Mouse (Mus musculus): Measurements from ENCODE around the gene Mex3d. TPM values are rescaled to one million over a fixed set of nuclear protein-coding genes. Genes with fewer than 3 reads are reported as not detected.

The Mex3d gene
- polyA plus RNA-seq, 1 experiment, result 596 TPM

GRCm38 (mm10) chr10:80432387-80432785 lies 44.9 kb upstream of the Mex3d start:
- no peaks in the 10 kb centered on the region for H3K36me3 ChIP-seq (ENCODE audit: control insufficient read depth, insufficient read depth, low read length)
- H3K27me3 ChIP-seq (ENCODE audit: control insufficient read depth, insufficient read depth, low read length), result no peaks in the 10 kb centered on the region
- no peak overlapping the region for H3K27ac ChIP-seq (ENCODE audit: control insufficient read depth, insufficient read depth, low read depth, low read length)
- H3K4me3 ChIP-seq (ENCODE audit: control insufficient read depth, low read depth, low read length), result peak overlapping the region; percentile 90
- no peak for TF ChIP-seq CTCF (IDR thresholded peaks at IDR 0.05; ENCODE audit: control insufficient read depth, insufficient read depth, insufficient replicate concordance, low read depth, low read length)
- TF ChIP-seq POLR2A (IDR thresholded peaks at IDR 0.05; ENCODE audit: control insufficient read depth, low read depth, low read length), result no peak
- H3K4me1 ChIP-seq (ENCODE audit: control insufficient read depth, insufficient read depth, low read length), result peaks cover 22% of the 10 kb centered on the region

- Histone ChIP-seq H3K4me3 (ENCODE audit: control insufficient read depth, low read depth, low read length) (no peak overlapping the region), H3K27me3 (ENCODE audit: control insufficient read depth, insufficient read depth, low read length) (no peaks in the 10 kb centered on the region), H3K36me3 (ENCODE audit: control insufficient read depth, insufficient read depth, low read length) (no peaks in the 10 kb centered on the region), H3K4me1 (ENCODE audit: control insufficient read depth, insufficient read depth, low read length) (peaks cover 22% of the 10 kb centered on the region), H3K27ac (ENCODE audit: control insufficient read depth, insufficient read depth, low read depth, low read length) (no peak overlapping the region)
- TF ChIP-seq CTCF (IDR thresholded peaks at IDR 0.05; ENCODE audit: control insufficient read depth, insufficient read depth, insufficient replicate concordance, low read depth, low read length) (no peak), POLR2A (IDR thresholded peaks at IDR 0.05; ENCODE audit: control insufficient read depth, low read depth, low read length) (no peak)
These were observed 44.3 kb upstream of the Mex3d start for GRCm38 (mm10) chr10:80431570-80432386.

- H3K27me3 ChIP-seq (ENCODE audit: control insufficient read depth, insufficient read depth, low read length), result no peaks in the 10 kb centered on the region
- no peak overlapping the region for H3K4me3 ChIP-seq (ENCODE audit: control insufficient read depth, low read depth, low read length)
- H3K27ac ChIP-seq (ENCODE audit: control insufficient read depth, insufficient read depth, low read depth, low read length), result no peak overlapping the region
- peaks cover 10% of the 10 kb centered on the region for H3K4me1 ChIP-seq (ENCODE audit: control insufficient read depth, insufficient read depth, low read length)
- no peaks in the 10 kb centered on the region for H3K36me3 ChIP-seq (ENCODE audit: control insufficient read depth, insufficient read depth, low read length)
- TF ChIP-seq CTCF (IDR thresholded peaks at IDR 0.05; ENCODE audit: control insufficient read depth, insufficient read depth, insufficient replicate concordance, low read depth, low read length) (no peak), POLR2A (IDR thresholded peaks at IDR 0.05; ENCODE audit: control insufficient read depth, low read depth, low read length) (no peak)
These were observed 43.0 kb upstream of the Mex3d start for GRCm38 (mm10) chr10:80430375-80430980.

GRCm38 (mm10) chr10:80429800-80430199 lies 42.3 kb upstream of the Mex3d start:
- H3K4me3 ChIP-seq (ENCODE audit: control insufficient read depth, low read depth, low read length), result no peak overlapping the region
- H3K4me1 ChIP-seq (ENCODE audit: control insufficient read depth, insufficient read depth, low read length), result peaks cover 9% of the 10 kb centered on the region
- no peaks in the 10 kb centered on the region for H3K36me3 ChIP-seq (ENCODE audit: control insufficient read depth, insufficient read depth, low read length)
- no peak for TF ChIP-seq CTCF (IDR thresholded peaks at IDR 0.05; ENCODE audit: control insufficient read depth, insufficient read depth, insufficient replicate concordance, low read depth, low read length)
- TF ChIP-seq POLR2A (IDR thresholded peaks at IDR 0.05; ENCODE audit: control insufficient read depth, low read depth, low read length), result no peak
- H3K27me3 ChIP-seq (ENCODE audit: control insufficient read depth, insufficient read depth, low read length), result no peaks in the 10 kb centered on the region
- no peak overlapping the region for H3K27ac ChIP-seq (ENCODE audit: control insufficient read depth, insufficient read depth, low read depth, low read length)

GRCm38 (mm10) chr10:80425041-80425440 lies 37.6 kb upstream of the Mex3d start:
- H3K36me3 ChIP-seq (ENCODE audit: control insufficient read depth, insufficient read depth, low read length), result no peaks in the 10 kb centered on the region
- no peaks in the 10 kb centered on the region for H3K27me3 ChIP-seq (ENCODE audit: control insufficient read depth, insufficient read depth, low read length)
- no peak overlapping the region for H3K4me3 ChIP-seq (ENCODE audit: control insufficient read depth, low read depth, low read length)
- no peaks in the 10 kb centered on the region for H3K4me1 ChIP-seq (ENCODE audit: control insufficient read depth, insufficient read depth, low read length)
- TF ChIP-seq POLR2A (IDR thresholded peaks at IDR 0.05; ENCODE audit: control insufficient read depth, low read depth, low read length) (no peak), CTCF (IDR thresholded peaks at IDR 0.05; ENCODE audit: control insufficient read depth, insufficient read depth, insufficient replicate concordance, low read depth, low read length) (no peak)
- H3K27ac ChIP-seq (ENCODE audit: control insufficient read depth, insufficient read depth, low read depth, low read length), result no peak overlapping the region

- TF ChIP-seq POLR2A (IDR thresholded peaks at IDR 0.05; ENCODE audit: control insufficient read depth, low read depth, low read length) (no peak), CTCF (IDR thresholded peaks at IDR 0.05; ENCODE audit: control insufficient read depth, insufficient read depth, insufficient replicate concordance, low read depth, low read length) (no peak)
- Histone ChIP-seq H3K36me3 (ENCODE audit: control insufficient read depth, insufficient read depth, low read length) (no peaks in the 10 kb centered on the region), H3K4me3 (ENCODE audit: control insufficient read depth, low read depth, low read length) (no peak overlapping the region), H3K27me3 (ENCODE audit: control insufficient read depth, insufficient read depth, low read length) (no peaks in the 10 kb centered on the region), H3K4me1 (ENCODE audit: control insufficient read depth, insufficient read depth, low read length) (no peaks in the 10 kb centered on the region), H3K27ac (ENCODE audit: control insufficient read depth, insufficient read depth, low read depth, low read length) (no peak overlapping the region)
These were observed 36.1 kb upstream of the Mex3d start for GRCm38 (mm10) chr10:80423562-80423961.

GRCm38 (mm10) chr10:80421651-80422472 lies 34.4 kb upstream of the Mex3d start:
- no peaks in the 10 kb centered on the region for H3K4me1 ChIP-seq (ENCODE audit: control insufficient read depth, insufficient read depth, low read length)
- TF ChIP-seq CTCF (IDR thresholded peaks at IDR 0.05; ENCODE audit: control insufficient read depth, insufficient read depth, insufficient replicate concordance, low read depth, low read length) (no peak), POLR2A (IDR thresholded peaks at IDR 0.05; ENCODE audit: control insufficient read depth, low read depth, low read length) (no peak)
- no peaks in the 10 kb centered on the region for H3K27me3 ChIP-seq (ENCODE audit: control insufficient read depth, insufficient read depth, low read length)
- no peak overlapping the region for H3K27ac ChIP-seq (ENCODE audit: control insufficient read depth, insufficient read depth, low read depth, low read length)
- H3K36me3 ChIP-seq (ENCODE audit: control insufficient read depth, insufficient read depth, low read length), result no peaks in the 10 kb centered on the region
- H3K4me3 ChIP-seq (ENCODE audit: control insufficient read depth, low read depth, low read length), result no peak overlapping the region

Data from testis, adult 2 months (tissue).